Mouse (Mus musculus) kidney, adult 11 months (tissue): ENCODE measurements around the gene Men1.
A peak's percentile ranks its signal among the peaks of the same experiment; 100 is the strongest.
"Not testable (repeated sequence)": the region's sequence is repeated elsewhere in the genome, so short reads cannot be mapped to it uniquely, and the experiment has no call there.

Experiments used
- DNase-seq: peaks from one replicate; pipeline ENCODE4 v3.0.0; 2022

Gene Men1

GRCm38 (mm10) chr19:6305517-6306115, 29.2 kb upstream of the Men1 start:
- no peak for DNase-seq

GRCm38 (mm10) chr19:6306137-6306551, 28.6 kb upstream of the Men1 start, which contains the start of gene Cdc42bpg:
Gene Cdc42bpg, plus strand, starts transcription at chr19:6306456.
- DNase-seq = peak; percentile 94

- DNase-seq = peak; percentile 83
These were observed 28.2 kb upstream of the Men1 start for GRCm38 (mm10) chr19:6306586-6306985.

- no peak for DNase-seq
These were observed 26.8 kb upstream of the Men1 start for GRCm38 (mm10) chr19:6307733-6308531.

DNA sequence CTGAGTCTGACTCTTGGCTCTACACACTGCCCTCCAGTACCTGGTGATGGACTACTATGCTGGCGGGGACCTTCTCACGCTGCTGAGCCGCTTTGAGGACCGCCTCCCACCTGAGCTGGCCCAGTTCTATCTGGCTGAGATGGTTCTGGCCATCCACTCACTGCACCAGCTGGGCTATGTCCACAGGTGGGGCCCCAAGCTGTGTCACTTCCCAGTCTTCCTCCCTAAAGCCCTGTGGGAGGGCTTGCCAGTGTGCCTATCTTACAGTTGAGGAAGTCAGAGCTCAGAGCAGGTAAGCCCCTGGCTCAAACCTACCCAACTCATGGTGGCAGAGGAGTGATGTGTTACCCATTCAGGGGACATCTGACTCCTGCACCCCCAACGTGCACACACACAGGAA, 24.6 kb upstream of the Men1 start:
- no peak for DNase-seq

- DNase-seq = not testable (repeated sequence)
These were observed 23.0 kb upstream of the Men1 start for GRCm38 (mm10) chr19:6311783-6312182.

DNA sequence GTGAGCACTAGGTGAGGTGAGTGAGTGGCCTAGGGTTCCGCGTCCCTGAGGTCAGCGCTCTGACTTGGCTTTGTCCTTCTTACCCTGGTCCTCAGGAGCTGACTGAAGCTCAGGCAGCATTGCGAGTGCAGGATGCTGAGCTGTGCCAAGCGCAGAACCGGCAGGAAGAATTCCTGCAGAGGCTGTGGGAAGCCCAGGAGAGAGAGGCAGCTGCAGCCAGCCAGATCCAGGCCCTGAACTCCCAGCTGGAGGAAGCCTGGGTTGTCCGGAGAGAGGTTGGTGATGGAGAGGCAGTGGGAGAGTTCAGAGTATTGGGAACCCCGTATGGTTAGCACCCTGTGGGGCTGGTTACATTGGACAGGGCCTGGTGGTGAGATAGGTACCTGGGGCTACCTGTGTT, 21.0 kb upstream of the Men1 start:
- DNase-seq = no peak

GRCm38 (mm10) chr19:6314513-6314912, 20.3 kb upstream of the Men1 start:
- no peak for DNase-seq

- no peak for DNase-seq
These were observed 19.2 kb upstream of the Men1 start for GRCm38 (mm10) chr19:6315573-6315972.

- no peak for DNase-seq
These were observed 16.6 kb upstream of the Men1 start for GRCm38 (mm10) chr19:6318145-6318544.

GRCm38 (mm10) chr19:6321358-6321757, 13.4 kb upstream of the Men1 start:
- DNase-seq = peak; percentile 55

DNA sequence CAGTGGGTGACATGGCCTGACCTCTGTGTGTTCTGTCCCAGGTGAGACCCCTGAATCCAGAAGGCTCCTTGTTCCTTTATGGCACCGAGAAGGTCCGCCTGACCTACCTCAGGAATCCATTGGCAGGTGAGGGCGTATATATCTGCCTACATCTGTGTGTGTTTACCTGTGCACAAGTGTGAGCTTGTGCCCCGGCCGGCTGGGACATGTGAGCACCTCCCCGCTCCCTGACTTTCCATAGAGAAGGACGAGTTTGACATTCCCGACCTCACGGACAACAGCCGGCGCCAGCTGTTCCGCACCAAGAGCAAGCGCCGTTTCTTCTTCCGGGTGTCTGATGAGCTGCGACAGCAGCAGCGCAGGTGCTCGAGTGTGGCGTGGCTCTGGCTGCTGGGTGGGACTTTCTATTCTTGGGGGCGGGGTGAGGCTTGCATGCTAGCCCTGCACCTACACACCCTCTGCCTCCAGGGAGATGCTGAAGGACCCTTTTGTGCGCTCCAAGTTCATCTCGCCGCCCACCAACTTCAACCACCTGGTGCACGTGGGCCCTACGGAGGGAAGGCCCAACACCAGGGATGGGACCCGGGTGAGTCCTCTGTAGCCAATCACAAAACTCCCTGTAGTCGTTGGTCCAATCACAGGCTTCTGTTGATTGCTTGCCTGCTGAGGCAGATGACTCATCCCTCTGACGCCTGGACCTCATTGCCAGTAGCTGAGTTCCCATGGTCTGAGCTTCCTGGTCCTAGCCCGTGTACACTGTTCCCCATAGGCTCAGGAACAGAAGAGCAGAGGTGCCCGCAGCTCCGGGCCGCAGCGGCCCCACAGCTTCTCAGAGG, 12.8 kb upstream of the Men1 start:
- DNase-seq = no peak

DNA sequence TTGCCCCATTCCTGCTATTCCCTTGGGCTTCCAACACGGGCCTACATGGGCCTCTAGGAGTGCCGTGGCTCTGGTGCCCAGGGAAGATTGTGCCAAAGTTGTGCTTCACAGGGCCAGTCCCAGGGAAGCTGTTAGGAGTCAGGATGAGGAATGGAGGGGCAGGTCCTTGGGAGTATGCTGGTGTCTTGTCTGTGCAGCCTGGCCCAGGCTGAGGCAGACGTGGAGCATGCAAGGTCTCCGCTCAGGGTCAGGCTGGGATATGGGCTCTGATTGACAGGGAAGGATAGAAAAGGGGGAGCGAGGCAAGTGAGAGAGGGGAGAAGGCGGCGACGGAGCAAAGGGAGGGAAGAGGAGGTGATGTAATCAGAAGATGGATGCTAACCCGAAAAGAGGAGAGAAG, 10.0 kb upstream of the Men1 start:
- no peak for DNase-seq

GRCm38 (mm10) chr19:6331178-6331577, 3.6 kb upstream of the Men1 start:
- no peak for DNase-seq

GRCm38 (mm10) chr19:6331719-6332516, 2.9 kb upstream of the Men1 start:
- DNase-seq = peak; percentile 61

GRCm38 (mm10) chr19:6333761-6334595, 801 bp upstream of the Men1 start:
- no peak for DNase-seq

GRCm38 (mm10) chr19:6335458-6335827, 664 bp downstream of the Men1 start:
- DNase-seq = peak; percentile 45

- no peak for DNase-seq
These were observed 2.1 kb downstream of the Men1 start for GRCm38 (mm10) chr19:6336920-6337319.

DNA sequence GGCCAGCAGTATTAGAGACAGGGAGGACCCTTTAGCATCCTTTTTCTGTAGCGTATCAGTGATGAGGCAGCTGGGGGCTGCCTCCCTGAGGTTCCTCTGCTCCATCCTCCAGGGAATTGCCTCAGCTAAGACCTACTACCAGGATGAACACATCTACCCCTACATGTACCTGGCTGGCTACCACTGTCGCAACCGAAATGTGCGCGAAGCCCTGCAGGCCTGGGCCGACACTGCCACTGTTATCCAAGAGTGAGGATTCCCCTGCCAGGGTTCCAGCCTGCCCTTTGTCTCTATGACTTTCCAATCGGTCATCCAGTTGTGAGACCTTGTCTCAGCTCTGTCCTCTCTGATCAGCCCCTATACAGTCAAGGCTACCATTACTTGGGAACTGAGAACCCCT, 3.4 kb downstream of the Men1 start:
- DNase-seq = no peak

GRCm38 (mm10) chr19:6338716-6339115, 3.9 kb downstream of the Men1 start:
- no peak for DNase-seq

GRCm38 (mm10) chr19:6339191-6339590, 4.4 kb downstream of the Men1 start:
- DNase-seq = no peak
